Mouse (Mus musculus) CH12F3 (cell line): ENCODE measurements around the gene Gm20458.

Experiments
- in situ Hi-C: fragments of 300-500 bp; cut with MboI; formaldehyde crosslinking; loops from 2 replicates; pipeline ENCODE4 v1.14.3; 2020; ENCODE audit warnings: low sequenced_read_pairs

Gm20458 gene

DNA sequence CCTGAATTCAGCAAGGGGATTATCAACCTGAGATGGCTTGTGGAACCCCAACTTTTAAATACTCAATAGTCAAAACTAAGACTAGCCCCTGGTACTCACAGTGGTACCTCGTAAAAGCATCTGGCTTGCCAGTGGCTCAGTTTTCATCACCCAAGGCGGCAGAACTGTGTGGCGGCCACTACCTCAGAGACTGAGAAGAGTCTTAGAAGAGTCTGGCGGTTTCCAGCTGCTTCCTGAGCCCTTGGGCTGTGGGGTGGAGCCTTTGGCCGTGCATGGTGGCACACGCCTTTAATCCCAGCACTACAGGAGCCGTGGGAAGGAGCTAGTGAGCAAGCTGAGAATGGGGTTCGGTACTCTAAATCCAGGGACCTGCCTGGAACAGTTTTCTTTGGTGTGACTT is 61.5 kb downstream of the Gm20458 start:
- in situ Hi-C loops, result no loop called here

DNA sequence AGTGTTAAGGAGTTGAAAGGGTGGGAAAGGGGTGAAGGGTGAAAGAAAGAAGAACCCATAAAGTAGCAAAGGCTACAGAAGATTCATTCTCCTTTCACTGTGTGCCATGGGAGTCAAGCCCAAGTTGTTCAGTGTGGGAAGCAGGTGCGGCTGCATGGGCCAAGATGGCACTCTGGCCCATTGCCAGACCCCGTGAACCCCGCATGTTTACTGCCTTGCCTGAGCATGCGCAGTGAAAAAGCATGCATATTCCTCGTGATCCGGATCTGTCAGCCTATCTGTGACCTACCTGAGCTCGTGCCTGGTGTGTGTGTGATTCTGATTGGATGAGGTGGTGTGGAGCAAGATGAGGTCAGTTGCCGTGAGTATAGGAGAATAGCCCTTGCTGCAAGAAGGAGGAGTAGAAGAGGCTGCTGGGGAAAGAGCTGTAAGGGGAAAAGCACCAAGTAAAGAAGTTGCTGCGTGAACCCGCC is 62.6 kb downstream of the Gm20458 start:
- in situ Hi-C loops, result no loop called here

DNA sequence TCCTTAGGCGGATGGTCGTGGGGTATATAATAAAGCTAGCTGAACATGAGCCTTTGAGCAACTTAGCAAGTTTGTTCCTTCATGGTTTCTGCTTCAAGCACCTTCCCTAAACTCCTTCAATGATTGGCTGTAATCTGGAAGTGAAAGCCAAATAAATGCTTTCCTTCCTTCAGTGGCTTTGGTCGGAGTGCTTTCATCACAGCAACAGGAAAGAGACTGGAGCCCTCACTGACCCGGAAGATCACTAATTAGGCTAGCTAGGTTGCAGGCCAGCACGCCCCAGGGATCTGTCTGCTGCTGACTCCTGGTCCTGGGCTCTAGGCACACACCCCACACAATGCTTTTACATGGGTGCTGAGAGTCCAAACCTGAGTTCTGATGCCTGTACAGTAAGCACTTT is 67.8 kb downstream of the Gm20458 start:
- in situ Hi-C loops, result loop anchor here (5.0 kb wide), 1 partner anchor 111 kb away; no protein-coding TSS in a partner anchor

- in situ Hi-C loops, result no loop called here
Observed at GRCm38 (mm10) chr2:164531169-164531568, 70.4 kb downstream of the Gm20458 start.

- in situ Hi-C loops, result no loop called here
Observed at GRCm38 (mm10) chr2:164534315-164534714, 73.5 kb downstream of the Gm20458 start.

DNA sequence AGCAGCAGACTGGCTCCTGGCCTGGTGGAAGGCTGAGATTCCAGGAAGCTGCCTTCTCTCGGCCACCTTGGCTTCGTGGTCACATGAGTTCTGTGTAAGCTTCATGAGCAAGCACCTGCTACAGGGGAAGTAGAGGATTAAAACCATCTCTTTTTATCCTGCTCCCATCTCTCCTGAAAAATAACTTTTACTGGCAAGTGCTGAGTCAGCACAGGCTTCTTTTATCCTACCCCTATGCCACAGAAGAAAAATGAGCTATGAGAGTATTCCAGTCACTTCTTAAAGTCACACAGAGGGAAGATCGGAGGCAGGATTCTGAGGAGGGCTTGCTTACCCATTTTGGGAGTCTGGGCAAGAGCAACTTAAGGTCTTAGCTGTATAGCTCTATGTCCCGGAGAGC is 76.2 kb downstream of the Gm20458 start:
- in situ Hi-C loops, result no loop called here
